Mouse (Mus musculus): ENCODE results near the gene Ackr2. TPM values are rescaled to one million over a fixed set of nuclear protein-coding genes. Genes with fewer than 3 reads are reported as not detected.
A peak's percentile ranks its signal among the peaks of the same experiment; 100 is the strongest.

Ackr2 gene
- polyA plus RNA-seq, 2 experiments = 0.07 to 0.37 TPM

DNA sequence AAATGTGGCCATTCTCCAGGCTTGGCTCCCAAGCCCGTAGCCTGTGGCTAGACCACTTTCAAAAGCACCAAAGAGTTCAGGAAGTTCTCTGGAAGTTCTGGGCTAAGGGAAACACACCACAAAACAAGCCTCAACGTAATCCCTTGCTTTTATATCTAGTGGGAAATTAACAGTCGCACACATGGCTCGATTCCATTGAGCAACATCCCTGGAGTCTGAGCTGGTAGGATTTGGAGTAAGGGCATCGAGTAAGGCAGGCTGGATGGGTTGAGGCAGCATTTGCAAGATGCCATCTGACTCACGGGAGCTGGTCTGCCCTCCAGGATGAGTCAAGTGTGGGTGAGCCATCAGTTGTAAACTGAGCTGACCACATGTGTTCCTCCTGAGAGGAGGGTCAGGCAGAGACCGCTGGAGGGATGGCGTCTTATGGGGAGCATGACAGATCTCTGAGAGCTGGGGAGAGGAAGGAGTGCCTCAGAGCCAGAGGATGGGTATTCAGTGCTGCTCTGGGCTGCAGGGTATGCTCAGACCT lies 16.1 kb downstream of the Ackr2 start:
- DNase-seq (ENCODE audit: low read depth in 3 of 3, low spot score in 3 of 3) = no peak
- TF ChIP-seq EP300 (IDR thresholded peaks at IDR 0.05; ENCODE audit: low read depth) (no peak), CTCF (IDR thresholded peaks at IDR 0.05; ENCODE audit: low read depth) (no peak)
- ATAC-seq (ENCODE audit: insufficient read depth) = no peak
- H3K27me3 ChIP-seq (ENCODE audit: control insufficient read depth, insufficient read depth, low read length) = no peaks in the 10 kb centered on the region
- no peaks in the 10 kb centered on the region for H3K36me3 ChIP-seq (replicated peaks; ENCODE audit: control insufficient read depth, insufficient read depth, low read depth)
- H3K4me2 ChIP-seq (ENCODE audit: low read depth) = no peak overlapping the region
- no peaks in the 10 kb centered on the region for H3K9me3 ChIP-seq (ENCODE audit: control insufficient read depth, low read length)
- WGBS (ENCODE audit: insufficient replicate concordance) = 57% methylated on average over 8 of the region's 8 CpGs
- no peak overlapping the region for H3K9ac ChIP-seq (replicated peaks)
- H3K4me1 ChIP-seq (replicated peaks; ENCODE audit: control insufficient read depth in 2 of 2, insufficient read depth in 2 of 2, low read length in 1 of 2) = peaks cover 0 to 4% of the 10 kb centered on the region in 2 experiments; a peak in 1 of 4 replicates
- H3K4me3 ChIP-seq (ENCODE audit: insufficient read depth in 1 of 2, low read depth in 2 of 2, low read length in 2 of 2) = no peak overlapping the region
- H3K27ac ChIP-seq = no peak overlapping the region

GRCm38 (mm10) chr9:121915056-121915455 lies 16.9 kb downstream of the Ackr2 start:
- 61% methylated on average over 10 of the region's 10 CpGs for WGBS (ENCODE audit: insufficient replicate concordance)
- no peak for DNase-seq (ENCODE audit: low read depth in 3 of 3, low spot score in 3 of 3)
- TF ChIP-seq EP300 (IDR thresholded peaks at IDR 0.05; ENCODE audit: low read depth) (no peak), CTCF (IDR thresholded peaks at IDR 0.05; ENCODE audit: low read depth) (no peak)

DNA sequence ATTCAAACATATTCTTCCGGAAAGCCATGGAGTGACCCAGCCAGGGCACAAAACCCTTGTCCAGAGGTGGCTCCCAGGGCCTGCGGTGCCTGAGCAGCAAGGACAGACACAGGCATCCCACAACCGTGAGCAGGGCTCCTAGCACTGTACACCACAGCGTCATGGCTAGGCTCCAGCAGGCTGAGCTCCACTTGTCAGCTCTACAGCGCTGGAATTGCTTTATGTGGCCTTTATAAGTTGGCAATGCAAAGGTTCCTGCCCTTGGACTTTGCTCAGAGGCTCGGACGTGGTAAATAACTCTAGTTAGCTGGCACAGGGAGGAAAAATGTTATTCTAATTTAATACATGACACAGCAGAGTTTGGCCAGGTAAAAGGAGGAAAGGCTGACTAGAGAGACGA lies 17.9 kb downstream of the Ackr2 start, which contains the start of gene Cyp8b1:
TSS of gene Cyp8b1 (minus strand) at position 204 of the 400 bp plus-strand sequence.
- ATAC-seq (ENCODE audit: insufficient read depth) (no peak), DNase-seq (ENCODE audit: low read depth in 3 of 3, low spot score in 3 of 3) (no peak)
- 60% methylated on average over 8 of the region's 8 CpGs for WGBS (ENCODE audit: insufficient replicate concordance)
- TF ChIP-seq EP300 (IDR thresholded peaks at IDR 0.05; ENCODE audit: low read depth) = no peak
- no peak for TF ChIP-seq CTCF (IDR thresholded peaks at IDR 0.05; ENCODE audit: low read depth)
- H3K4me2 ChIP-seq (ENCODE audit: low read depth) = no peak within 1 kb of the TSS
- no peak within 1 kb of the TSS for H3K9ac ChIP-seq (replicated peaks)
- no peaks in the 10 kb centered on the region for H3K27me3 ChIP-seq (ENCODE audit: control insufficient read depth, insufficient read depth, low read length)
- H3K27ac ChIP-seq = no peak within 1 kb of the TSS
- no peak within 1 kb of the TSS for H3K4me3 ChIP-seq (ENCODE audit: insufficient read depth in 1 of 2, low read depth in 2 of 2, low read length in 2 of 2)
- no peaks in the 10 kb centered on the region for H3K9me3 ChIP-seq (ENCODE audit: control insufficient read depth, low read length)
- H3K36me3 ChIP-seq (replicated peaks; ENCODE audit: control insufficient read depth, insufficient read depth, low read depth) = no peaks in the 10 kb centered on the region
- peaks cover 0 to 6% of the 10 kb centered on the region in 2 experiments; a peak in 1 of 4 replicates for H3K4me1 ChIP-seq (replicated peaks; ENCODE audit: control insufficient read depth in 2 of 2, insufficient read depth in 2 of 2, low read length in 1 of 2)

More at GRCm38 (mm10) chr9:121915056-121915455, 16.9 kb downstream of the Ackr2 start:
- Histone ChIP-seq H3K9me3 (ENCODE audit: control insufficient read depth, low read length) (no peaks in the 10 kb centered on the region), H3K4me3 (ENCODE audit: insufficient read depth in 1 of 2, low read depth in 2 of 2, low read length in 2 of 2) (no peak overlapping the region), H3K27me3 (ENCODE audit: control insufficient read depth, insufficient read depth, low read length) (no peaks in the 10 kb centered on the region), H3K9ac (replicated peaks) (no peak overlapping the region), H3K36me3 (replicated peaks; ENCODE audit: control insufficient read depth, insufficient read depth, low read depth) (no peaks in the 10 kb centered on the region), H3K27ac (no peak overlapping the region), H3K4me1 (replicated peaks; ENCODE audit: control insufficient read depth in 2 of 2, insufficient read depth in 2 of 2, low read length in 1 of 2) (peaks cover 0 to 6% of the 10 kb centered on the region in 2 experiments; a peak in 1 of 4 replicates), H3K4me2 (ENCODE audit: low read depth) (no peak overlapping the region)
- no peak for ATAC-seq (ENCODE audit: insufficient read depth)

DNA sequence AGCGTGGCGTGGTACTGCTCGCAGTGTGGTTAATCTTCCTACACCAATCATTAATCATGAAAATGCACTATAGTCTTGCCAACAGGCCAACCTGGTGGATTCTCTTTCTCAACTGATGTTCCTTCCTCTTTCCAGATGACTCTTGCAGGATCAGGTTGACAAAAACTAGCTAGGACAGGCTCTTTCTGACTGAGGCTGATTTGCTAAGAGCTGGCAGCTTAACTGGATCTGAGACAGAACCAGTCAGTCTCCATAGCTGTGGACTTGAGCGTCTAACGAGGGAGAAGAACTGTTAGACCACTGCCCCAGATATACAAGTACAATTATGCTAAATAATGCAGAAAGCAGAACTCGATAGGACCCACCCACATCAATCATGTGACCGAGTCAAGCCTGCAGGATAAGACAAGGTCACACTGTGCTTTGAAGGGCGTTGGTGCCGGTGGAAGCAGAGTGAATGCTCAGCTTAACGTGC lies 20.9 kb downstream of the Ackr2 start:
- H3K27ac ChIP-seq = no peak overlapping the region

DNA sequence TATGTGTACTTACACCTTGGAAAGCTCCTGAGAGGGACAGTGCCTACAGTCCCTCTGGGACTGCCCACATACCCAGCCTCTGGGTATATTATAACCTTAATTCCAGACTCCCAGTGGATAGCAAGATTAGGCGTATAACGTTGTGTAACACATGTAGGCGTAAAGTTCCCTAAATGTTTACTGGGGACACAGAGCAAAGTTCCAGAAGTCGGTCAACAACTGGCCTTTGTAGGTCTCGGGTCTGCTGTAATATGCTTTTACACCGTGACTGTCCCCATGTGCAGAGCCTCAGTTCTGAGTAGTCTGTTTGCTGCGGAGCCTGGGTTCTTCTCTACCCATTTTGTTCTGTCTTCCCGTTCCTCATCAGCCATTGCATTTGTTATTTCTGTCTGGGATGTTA lies 25.3 kb downstream of the Ackr2 start:
- Histone ChIP-seq H3K27ac (no peak overlapping the region), H3K9me3 (ENCODE audit: control insufficient read depth, low read length) (no peaks in the 10 kb centered on the region), H3K9ac (replicated peaks) (no peak overlapping the region), H3K4me1 (replicated peaks; ENCODE audit: control insufficient read depth in 2 of 2, insufficient read depth in 2 of 2, low read length in 1 of 2) (peaks cover 0 to 26% of the 10 kb centered on the region in 2 experiments; a peak in 2 of 4 replicates), H3K4me3 (ENCODE audit: insufficient read depth in 1 of 2, low read depth in 2 of 2, low read length in 2 of 2) (no peak overlapping the region), H3K27me3 (ENCODE audit: control insufficient read depth, insufficient read depth, low read length) (no peaks in the 10 kb centered on the region), H3K36me3 (replicated peaks; ENCODE audit: control insufficient read depth, insufficient read depth, low read depth) (no peaks in the 10 kb centered on the region), H3K4me2 (ENCODE audit: low read depth) (peak overlapping the region; percentile 32)
- TF ChIP-seq CTCF (IDR thresholded peaks at IDR 0.05; ENCODE audit: low read depth) = no peak
- TF ChIP-seq EP300 (IDR thresholded peaks at IDR 0.05; ENCODE audit: low read depth) = 0 out of 2 replicates have a peak, but pooled peaks have one; percentile 19
- ATAC-seq (ENCODE audit: insufficient read depth) (peak; percentile 55), DNase-seq (ENCODE audit: low read depth in 3 of 3, low spot score in 3 of 3) (peak in 1 of 3 experiments; percentile 23)
- 53% methylated on average over 8 of the region's 8 CpGs for WGBS (ENCODE audit: insufficient replicate concordance)

More for the DNA sequence above, 20.9 kb downstream of the Ackr2 start:
- Histone ChIP-seq H3K4me3 (ENCODE audit: insufficient read depth in 1 of 2, low read depth in 2 of 2, low read length in 2 of 2) (no peak overlapping the region), H3K4me2 (ENCODE audit: low read depth) (no peak overlapping the region), H3K9me3 (ENCODE audit: control insufficient read depth, low read length) (no peaks in the 10 kb centered on the region), H3K4me1 (replicated peaks; ENCODE audit: control insufficient read depth in 2 of 2, insufficient read depth in 2 of 2, low read length in 1 of 2) (peaks cover 0 to 9% of the 10 kb centered on the region in 2 experiments; a peak in 2 of 4 replicates), H3K27me3 (ENCODE audit: control insufficient read depth, insufficient read depth, low read length) (no peaks in the 10 kb centered on the region), H3K9ac (replicated peaks) (no peak overlapping the region), H3K36me3 (replicated peaks; ENCODE audit: control insufficient read depth, insufficient read depth, low read depth) (no peaks in the 10 kb centered on the region)
- DNase-seq (ENCODE audit: low read depth in 3 of 3, low spot score in 3 of 3) = no peak
- WGBS (ENCODE audit: insufficient replicate concordance) = 39% methylated on average over 10 of the region's 10 CpGs
- no peak for TF ChIP-seq EP300 (IDR thresholded peaks at IDR 0.05; ENCODE audit: low read depth)
- TF ChIP-seq CTCF (IDR thresholded peaks at IDR 0.05; ENCODE audit: low read depth) = no peak
- ATAC-seq (ENCODE audit: insufficient read depth) = no peak

Data from liver, embryonic 14.5 days (tissue).